Mouse (Mus musculus): ENCODE results near the gene Arf1.

GRCm38 (mm10) chr11:59216955-59217354, 11.1 kb downstream of the Arf1 start:
- TF ChIP-seq CTCF (conservative IDR thresholded peaks at IDR 0.05 in 1 of 2, IDR thresholded peaks at IDR 0.05 in 1 of 2; ENCODE audit: low read depth in 2 of 2, low read length in 2 of 2) (no peak), JUN (IDR thresholded peaks at IDR 0.05; ENCODE audit: insufficient read depth, low read depth, low read length) (no peak), HCFC1 (IDR thresholded peaks at IDR 0.05; ENCODE audit: low read depth, low read length) (no peak), NRF1 (IDR thresholded peaks at IDR 0.05; ENCODE audit: low read depth, low read length) (no peak), POLR2A (IDR thresholded peaks at IDR 0.05; ENCODE audit: low read depth, low read length) (no peak), MAZ (IDR thresholded peaks at IDR 0.05; ENCODE audit: low read depth, low read length) (no peak)
